Mouse (Mus musculus) embryonic facial prominence, embryonic 10.5 days (tissue): ENCODE data around the gene Mvb12b. TPM values are rescaled to one million over a fixed set of nuclear protein-coding genes. Genes with fewer than 3 reads are reported as not detected.

Experiments
- DNase-seq: peaks from one replicate; pipeline ENCODE4 v3.0.0-alpha.2; 2017; ENCODE audit warnings: low spot score
- H3K27ac ChIP-seq: fragments of 300-500 bp; sonication (generic); replicated peaks from 2 replicates; pipeline ENCODE4 v1.5.1; 2016; ENCODE audit warnings: mild to moderate bottlenecking
- H3K27me3 ChIP-seq: fragments of 300-500 bp; sonication (generic); replicated peaks from 2 replicates; pipeline ENCODE4 v1.6.1; 2016; ENCODE audit warnings: low read depth, mild to moderate bottlenecking; ENCODE audit not compliant: poor library complexity, severe bottlenecking
- H3K36me3 ChIP-seq: fragments of 300-500 bp; sonication (generic); replicated peaks from 2 replicates; pipeline ENCODE4 v1.6.1; 2016; ENCODE audit warnings: mild to moderate bottlenecking, moderate library complexity
- H3K4me1 ChIP-seq: fragments of 300-500 bp; sonication (generic); 2 replicates; pipeline ENCODE4 v1.6.1; 2016
- H3K4me3 ChIP-seq: fragments of 300-500 bp; sonication (generic); 2 replicates; pipeline ENCODE4 v1.5.1; 2016; ENCODE audit warnings: mild to moderate bottlenecking, moderate library complexity
- H3K9me3 ChIP-seq: fragments of 300-500 bp; sonication (generic); 2 replicates; pipeline ENCODE4 v1.6.1; 2016; ENCODE audit warnings: mild to moderate bottlenecking
- WGBS: fragments of 180-500 bp; shearing (Covaris S2); methylation state at CpG from one replicate; pipeline ENCODE4 v1.1.7; 2016; 5-methylcytosine and 5-hydroxymethylcytosine counted together
- polyA plus RNA-seq: library from polyadenylated mRNA; unstranded; fragments of >200 nt; fragmentation: Nextera tagmentation; extraction: Ambion mirVana; gene quantifications from 2 replicates; pipeline ENCODE4 v1.2.1, GENCODE M21; 2016

Mvb12b gene
- polyA plus RNA-seq, 1 experiment from 2014 or later, result 16.1 TPM

DNA sequence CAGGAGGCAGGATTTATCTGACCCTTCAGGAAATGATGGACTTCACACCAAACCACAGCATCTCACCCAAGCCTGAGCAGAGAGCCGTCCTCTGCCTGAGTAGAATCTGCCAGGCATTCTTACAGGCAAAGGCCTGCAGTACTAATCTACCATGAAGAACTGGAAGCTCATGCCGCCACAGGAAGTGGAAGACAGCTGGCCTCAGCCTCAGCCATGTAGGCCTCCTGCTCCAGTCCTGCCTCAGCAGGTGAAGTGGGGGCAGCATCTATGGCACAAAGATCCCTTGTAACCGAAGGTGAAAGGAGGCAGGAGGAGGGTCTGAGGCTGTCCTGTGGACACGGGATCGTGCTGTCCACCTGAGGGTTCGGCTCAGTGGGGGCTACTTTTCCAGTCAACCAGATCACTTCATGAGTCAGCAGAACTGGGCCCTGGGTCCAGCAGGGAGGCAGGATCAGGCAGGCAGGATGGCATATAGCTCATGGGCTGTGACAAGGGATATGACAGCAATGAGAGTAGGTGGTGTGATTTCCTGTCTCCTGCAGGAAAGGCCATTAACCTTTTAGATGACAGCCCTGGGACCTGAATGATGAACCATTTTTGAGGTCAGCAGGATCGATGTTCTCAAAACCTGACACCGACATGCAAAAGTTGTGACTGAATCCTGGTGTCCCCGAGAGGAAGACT lies 69.9 kb downstream of the Mvb12b start:
- Histone ChIP-seq H3K27ac (no peak overlapping the region), H3K9me3 (no peaks in the 10 kb centered on the region)
- 77% methylated on average over 9 of the region's 9 CpGs for WGBS

DNA sequence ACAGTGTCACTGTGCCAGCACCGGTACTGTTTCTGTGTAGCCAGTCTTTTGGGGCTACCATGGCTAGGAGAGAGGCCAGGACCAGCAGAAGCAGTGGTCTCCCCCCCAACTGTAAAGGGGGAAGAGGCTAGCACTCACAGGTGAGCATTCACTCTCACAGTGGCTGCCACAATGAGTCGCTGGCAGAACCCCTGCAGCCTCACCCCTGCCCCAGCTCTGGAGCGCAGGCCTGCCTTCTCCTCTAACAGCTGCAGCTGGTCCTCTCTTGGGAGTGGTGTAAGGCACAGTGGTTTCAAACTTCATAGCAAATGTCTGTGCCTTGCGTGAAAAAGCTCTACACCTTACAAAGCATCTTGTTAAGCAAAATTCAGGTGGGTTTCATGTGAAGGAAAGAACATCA lies 70.7 kb downstream of the Mvb12b start:
- H3K9me3 ChIP-seq, result no peaks in the 10 kb centered on the region
- H3K4me1 ChIP-seq, result peaks cover 43% of the 10 kb centered on the region
- DNase-seq, result no peak
- H3K27ac ChIP-seq, result no peak overlapping the region
- H3K36me3 ChIP-seq, result peaks cover 36% of the 10 kb centered on the region
- no peaks in the 10 kb centered on the region for H3K27me3 ChIP-seq
- H3K4me3 ChIP-seq, result no peak overlapping the region
- WGBS, result 74% methylated on average over 4 of the region's 4 CpGs

More for the DNA sequence above, 69.9 kb downstream of the Mvb12b start:
- Histone ChIP-seq H3K27me3 (no peaks in the 10 kb centered on the region), H3K36me3 (peaks cover 36% of the 10 kb centered on the region), H3K4me1 (peaks cover 36% of the 10 kb centered on the region), H3K4me3 (no peak overlapping the region)
- no peak for DNase-seq

DNA sequence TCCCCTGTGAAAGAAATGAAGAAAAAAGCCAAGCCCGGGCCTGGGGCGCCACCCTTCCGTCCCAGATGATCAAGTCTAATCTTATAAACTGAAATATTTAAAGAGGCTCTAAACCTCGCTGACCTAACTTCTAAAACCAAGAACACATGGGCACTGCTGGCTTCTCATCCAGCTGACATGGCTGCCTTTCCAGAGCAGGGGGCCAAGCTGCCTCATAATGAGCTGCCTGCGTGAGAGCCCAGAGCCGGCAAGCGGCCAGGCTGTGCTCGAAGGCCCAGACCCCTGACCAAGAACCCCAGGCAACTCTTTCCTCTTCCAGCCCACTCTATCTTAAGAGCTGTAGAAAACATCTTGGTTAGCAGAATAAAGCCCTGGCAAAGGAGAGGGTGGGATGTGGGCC lies 73.2 kb downstream of the Mvb12b start:
- WGBS, result 56% methylated on average over 8 of the region's 8 CpGs
- no peaks in the 10 kb centered on the region for H3K27me3 ChIP-seq
- peak overlapping the region; percentile 55; the same call in 1 of the 2 replicates for H3K27ac ChIP-seq
- no peak for DNase-seq
- H3K4me1 ChIP-seq, result peaks cover 65% of the 10 kb centered on the region
- H3K9me3 ChIP-seq, result no peaks in the 10 kb centered on the region
- H3K4me3 ChIP-seq, result no peak overlapping the region
- peaks cover 27% of the 10 kb centered on the region for H3K36me3 ChIP-seq

DNA sequence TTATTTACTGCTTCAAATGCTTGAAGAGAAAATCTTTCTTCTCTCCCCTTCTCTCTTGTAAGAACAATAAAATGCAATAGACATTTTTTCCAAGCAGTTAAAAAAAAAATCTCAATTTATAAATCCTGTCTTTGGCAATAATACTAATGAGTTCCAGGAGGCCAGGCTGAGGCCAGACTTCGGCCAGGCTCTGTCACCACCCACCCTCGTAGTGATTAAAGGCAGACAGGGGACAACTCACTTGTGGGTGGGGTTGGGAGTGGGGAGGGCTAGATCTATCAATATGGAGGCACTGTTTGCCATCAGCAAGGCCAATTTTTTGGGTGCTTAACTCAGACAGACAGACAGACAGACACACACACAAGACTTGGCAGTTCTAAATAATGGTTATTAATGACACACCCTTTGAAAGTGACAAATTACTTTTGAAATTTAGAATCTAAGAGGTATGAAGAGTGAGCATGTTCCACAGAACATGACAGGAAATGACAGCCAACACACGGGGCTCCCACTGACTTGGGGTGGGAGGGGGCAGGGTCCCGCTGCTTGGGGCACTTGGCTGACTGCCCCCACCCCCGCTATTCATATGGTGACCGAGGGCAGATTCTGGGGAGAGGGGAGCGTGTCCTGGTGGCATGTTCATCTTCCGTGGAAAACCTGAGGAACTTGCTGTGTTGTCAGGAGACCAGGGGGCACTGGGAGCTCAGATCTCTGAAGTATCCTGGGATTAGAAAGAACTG lies 74.1 kb downstream of the Mvb12b start:
- no peaks in the 10 kb centered on the region for H3K9me3 ChIP-seq
- DNase-seq, result no peak
- peaks cover 18% of the 10 kb centered on the region for H3K36me3 ChIP-seq
- H3K27ac ChIP-seq, result 0 out of 2 replicates have a peak overlapping the region, but pooled peaks have one; percentile 4
- no peaks in the 10 kb centered on the region for H3K27me3 ChIP-seq
- peaks cover 71% of the 10 kb centered on the region for H3K4me1 ChIP-seq
- no peak overlapping the region for H3K4me3 ChIP-seq
- WGBS, result 44% methylated on average over 8 of the region's 8 CpGs

DNA sequence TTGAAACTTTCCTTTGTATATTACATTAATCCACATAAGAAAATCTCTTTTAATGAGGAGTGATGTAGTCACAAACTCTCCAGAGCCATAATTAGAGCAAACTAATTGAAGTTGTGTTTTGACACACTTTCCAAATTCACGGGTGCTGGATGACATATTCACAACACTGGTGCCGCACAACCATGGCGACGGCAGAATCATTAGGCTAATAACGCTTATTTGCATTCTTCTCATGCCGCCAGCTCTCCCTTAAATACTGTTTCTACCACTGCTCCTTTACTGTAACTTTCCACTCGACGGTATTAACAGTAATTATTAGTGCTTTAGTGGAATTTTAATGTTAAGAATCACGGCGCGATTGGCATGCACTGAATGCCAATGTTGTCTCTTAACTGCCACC lies 74.8 kb downstream of the Mvb12b start:
- Histone ChIP-seq H3K9me3 (no peaks in the 10 kb centered on the region), H3K27me3 (no peaks in the 10 kb centered on the region), H3K27ac (no peak overlapping the region; the same call in 1 of the 2 replicates), H3K4me1 (peaks cover 71% of the 10 kb centered on the region), H3K36me3 (peaks cover 13% of the 10 kb centered on the region; the same call in 1 of the 2 replicates), H3K4me3 (no peak overlapping the region)
- no peak for DNase-seq
- 78% methylated on average over 11 of the region's 11 CpGs for WGBS

DNA sequence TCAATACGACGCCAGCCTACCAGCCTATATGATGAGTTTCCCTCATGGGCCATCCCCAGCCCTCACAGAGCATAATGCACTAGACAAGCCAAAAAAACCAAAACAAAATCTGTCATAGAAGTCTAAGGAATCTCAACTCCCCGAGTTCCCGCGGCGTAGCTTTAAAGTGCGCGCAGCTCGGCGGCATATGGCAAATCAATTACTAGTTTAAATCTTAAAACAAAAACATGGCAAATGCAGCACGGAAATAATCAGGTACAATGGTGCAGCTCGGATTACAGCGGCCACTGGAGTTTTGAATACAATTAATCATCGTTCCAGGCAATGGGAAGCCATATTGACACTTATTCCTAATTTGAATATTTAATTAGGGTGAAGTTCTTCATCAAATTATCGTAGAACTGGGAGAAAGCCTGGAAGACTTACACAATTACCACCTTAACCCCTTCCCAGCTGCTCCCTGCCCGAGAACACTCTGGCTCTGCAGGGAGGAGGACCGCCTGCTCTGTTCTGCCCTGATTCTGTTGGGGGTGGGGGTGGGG lies 76.3 kb downstream of the Mvb12b start:
- no peak overlapping the region for H3K4me3 ChIP-seq
- 76% methylated on average over 17 of the region's 17 CpGs for WGBS
- 0 out of 2 replicates have a peak overlapping the region, but pooled peaks have one; percentile 26 for H3K27ac ChIP-seq
- peaks cover 61% of the 10 kb centered on the region for H3K4me1 ChIP-seq
- H3K27me3 ChIP-seq, result no peaks in the 10 kb centered on the region
- H3K36me3 ChIP-seq, result no peaks in the 10 kb centered on the region; the same call in 1 of the 2 replicates
- no peak for DNase-seq
- no peaks in the 10 kb centered on the region for H3K9me3 ChIP-seq

DNA sequence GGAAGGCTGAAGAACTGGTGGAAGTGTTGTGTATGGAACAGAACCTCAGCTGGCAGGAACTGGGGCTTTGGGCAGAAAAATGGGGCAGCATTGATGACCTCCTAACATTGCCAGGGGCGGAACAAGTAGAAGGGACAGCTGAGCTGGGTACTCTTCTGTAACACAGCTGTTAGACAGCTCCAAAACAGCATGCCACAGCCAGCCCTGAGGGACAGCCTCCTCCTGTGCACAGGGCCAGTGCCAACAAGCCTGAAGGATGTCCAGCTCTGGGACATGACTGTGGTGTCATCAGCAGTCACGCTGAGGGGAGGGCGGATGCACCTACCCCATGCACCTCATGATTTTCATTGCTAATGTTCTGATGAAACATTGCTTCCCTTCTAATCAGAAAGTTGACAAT lies 78.7 kb downstream of the Mvb12b start:
- 86% methylated on average over 3 of the region's 3 CpGs for WGBS
- Histone ChIP-seq H3K4me3 (no peak overlapping the region), H3K4me1 (peaks cover 54% of the 10 kb centered on the region), H3K36me3 (peaks cover 11% of the 10 kb centered on the region; the same call in 1 of the 2 replicates), H3K27me3 (no peaks in the 10 kb centered on the region), H3K27ac (no peak overlapping the region), H3K9me3 (no peaks in the 10 kb centered on the region)
- no peak for DNase-seq

DNA sequence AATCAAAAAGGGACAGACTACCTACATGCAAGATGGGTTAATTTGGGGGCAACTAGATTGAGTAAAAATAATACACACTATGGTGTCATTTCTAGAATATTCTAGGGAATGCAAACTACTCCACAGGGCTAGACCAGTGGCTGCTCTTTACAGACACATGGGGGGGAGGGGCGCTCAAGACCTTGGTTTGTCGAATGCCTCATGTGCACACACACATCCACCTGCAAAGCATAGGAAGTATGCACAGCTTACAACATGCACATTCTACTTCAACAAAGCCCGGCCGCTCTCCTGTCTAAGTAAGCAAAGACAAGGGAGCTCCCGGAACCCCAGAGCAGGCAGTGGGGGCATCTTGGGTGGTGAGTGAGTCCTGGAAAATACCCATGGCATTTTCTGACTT lies 79.7 kb downstream of the Mvb12b start:
- peaks cover 43% of the 10 kb centered on the region for H3K4me1 ChIP-seq
- no peak overlapping the region for H3K27ac ChIP-seq
- DNase-seq, result no peak
- H3K27me3 ChIP-seq, result no peaks in the 10 kb centered on the region
- WGBS, result 95% methylated on average over 5 of the region's 5 CpGs
- no peaks in the 10 kb centered on the region for H3K9me3 ChIP-seq
- H3K4me3 ChIP-seq, result no peak overlapping the region
- peaks cover 11% of the 10 kb centered on the region; the same call in 1 of the 2 replicates for H3K36me3 ChIP-seq

DNA sequence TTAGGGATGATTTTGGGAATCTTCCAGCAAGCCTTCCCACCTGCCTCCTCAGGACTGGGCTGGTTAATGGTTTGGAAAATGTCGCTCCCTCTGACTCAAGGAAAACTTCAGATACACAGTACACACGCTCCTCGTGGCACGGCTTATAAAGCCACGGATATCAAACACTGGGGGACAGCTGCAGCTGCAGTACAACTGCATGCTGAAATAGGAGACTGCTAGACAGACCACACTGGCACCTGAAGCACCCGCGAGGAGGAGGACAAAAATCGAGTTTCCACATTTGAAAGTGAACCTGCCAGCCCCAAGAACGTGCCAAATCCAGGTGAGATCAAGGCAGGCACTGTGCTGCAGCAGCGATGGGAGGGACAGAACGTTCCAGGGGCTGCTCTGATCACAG lies 82.1 kb downstream of the Mvb12b start:
- H3K9me3 ChIP-seq, result no peaks in the 10 kb centered on the region
- WGBS, result 89% methylated on average over 11 of the region's 11 CpGs
- no peak overlapping the region for H3K4me3 ChIP-seq
- no peak for DNase-seq
- H3K27me3 ChIP-seq, result no peaks in the 10 kb centered on the region
- no peak overlapping the region for H3K27ac ChIP-seq
- H3K36me3 ChIP-seq, result peaks cover 31% of the 10 kb centered on the region
- H3K4me1 ChIP-seq, result peaks cover 29% of the 10 kb centered on the region

DNA sequence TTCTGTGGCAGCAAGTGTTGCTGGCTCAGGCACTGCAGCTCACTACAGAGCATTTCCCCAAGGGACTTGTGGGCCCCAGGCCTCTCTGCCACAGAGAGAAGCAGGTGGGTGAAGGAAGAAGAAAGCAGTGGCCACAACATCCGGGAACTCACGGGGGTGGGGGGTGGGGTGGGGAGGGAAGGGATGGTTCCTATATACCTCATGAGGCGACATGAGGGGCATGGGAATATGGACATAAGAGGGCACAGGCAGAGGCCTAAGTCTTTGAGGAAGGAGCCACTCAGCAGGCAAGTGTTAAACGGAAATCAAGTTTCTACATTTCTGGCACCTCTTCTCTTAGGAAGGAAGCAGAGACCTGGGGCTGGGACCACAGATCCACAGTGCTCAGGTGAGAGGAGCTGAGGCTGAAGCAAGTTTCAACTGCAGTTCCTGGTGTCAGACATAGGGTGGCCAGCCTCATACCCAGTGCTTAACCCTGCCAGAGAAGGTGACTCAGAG lies 84.0 kb downstream of the Mvb12b start:
- Histone ChIP-seq H3K27ac (no peak overlapping the region), H3K27me3 (no peaks in the 10 kb centered on the region), H3K4me1 (peaks cover 12% of the 10 kb centered on the region), H3K4me3 (no peak overlapping the region), H3K36me3 (peaks cover 32% of the 10 kb centered on the region), H3K9me3 (no peaks in the 10 kb centered on the region)
- WGBS, result 74% methylated on average over 4 of the region's 4 CpGs
- DNase-seq, result no peak

DNA sequence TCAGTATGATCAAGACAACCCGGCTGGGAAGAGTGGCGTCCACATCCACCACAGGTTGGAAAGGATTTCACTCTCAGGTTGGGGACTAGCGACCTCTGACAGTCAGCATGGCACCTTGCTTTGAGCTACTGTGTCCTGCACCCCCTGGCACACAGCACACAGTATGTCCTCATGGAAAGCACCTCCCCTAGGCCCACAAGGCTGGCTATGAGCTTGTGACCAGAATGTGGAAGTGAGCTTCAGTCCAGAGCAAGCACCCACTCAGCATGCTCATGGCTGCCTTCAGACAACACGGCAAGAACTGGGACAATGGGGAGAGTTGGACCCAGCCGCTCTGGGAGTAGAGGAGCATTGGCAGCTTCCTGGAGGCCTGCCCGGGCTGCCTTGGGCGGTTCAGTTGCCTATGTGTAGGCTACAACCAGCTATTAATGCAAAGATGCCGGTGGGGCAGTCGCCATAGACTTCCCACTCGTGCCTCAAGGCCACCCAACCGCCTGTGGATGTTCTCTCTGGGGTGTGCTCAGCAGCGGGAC lies 84.6 kb downstream of the Mvb12b start:
- no peak overlapping the region for H3K4me3 ChIP-seq
- 89% methylated on average over 12 of the region's 12 CpGs for WGBS
- peaks cover 15% of the 10 kb centered on the region for H3K4me1 ChIP-seq
- no peaks in the 10 kb centered on the region for H3K9me3 ChIP-seq
- no peaks in the 10 kb centered on the region for H3K27me3 ChIP-seq
- H3K27ac ChIP-seq, result no peak overlapping the region
- no peak for DNase-seq
- H3K36me3 ChIP-seq, result peaks cover 37% of the 10 kb centered on the region

DNA sequence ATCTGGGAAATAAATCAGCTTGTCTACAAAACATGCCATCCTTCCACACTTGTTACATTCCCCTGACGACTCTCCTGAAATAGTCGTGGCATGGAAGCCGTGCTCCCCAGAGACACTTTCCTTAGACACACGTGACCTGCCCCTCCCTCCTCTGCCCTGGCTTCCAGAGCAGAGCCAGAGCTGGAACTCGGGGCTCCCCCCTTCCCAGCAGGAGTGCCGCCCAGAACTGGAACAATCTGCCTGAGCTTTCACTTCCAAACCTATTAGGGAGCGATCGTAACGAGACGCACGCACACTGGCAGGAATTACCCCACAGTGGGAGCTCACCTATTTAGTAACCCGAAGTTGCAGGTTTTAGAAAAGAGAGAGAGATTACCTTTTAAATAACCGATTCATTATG lies 86.0 kb downstream of the Mvb12b start:
- H3K27me3 ChIP-seq, result no peaks in the 10 kb centered on the region
- H3K4me3 ChIP-seq, result no peak overlapping the region
- WGBS, result 71% methylated on average over 13 of the region's 13 CpGs
- DNase-seq, result no peak
- H3K36me3 ChIP-seq, result peaks cover 40% of the 10 kb centered on the region
- no peak overlapping the region for H3K27ac ChIP-seq
- H3K9me3 ChIP-seq, result no peaks in the 10 kb centered on the region
- H3K4me1 ChIP-seq, result peaks cover 15% of the 10 kb centered on the region
